Mouse (Mus musculus) brain, embryonic 14.5 days (tissue): ENCODE measurements around the gene Lamb3.

Experiments
- CTCF ChIP-seq: fragments of 200-500 bp; IDR thresholded peaks from 2 replicates; pipeline ENCODE4 v1.5.1; 2012; ENCODE audit warnings: inconsistent platforms, mild to moderate bottlenecking, moderate library complexity, borderline replicate concordance; ENCODE audit not compliant: insufficient read depth, insufficient read length; ENCODE audit errors: extremely low read depth
- POLR2A ChIP-seq: fragments of 200-500 bp; IDR thresholded peaks from 2 replicates; pipeline ENCODE4 v1.6.1; 2012; ENCODE audit warnings: mild to moderate bottlenecking, inconsistent platforms, borderline replicate concordance; ENCODE audit not compliant: poor library complexity, insufficient read depth, insufficient read length, severe bottlenecking; ENCODE audit errors: extremely low read depth

DNA sequence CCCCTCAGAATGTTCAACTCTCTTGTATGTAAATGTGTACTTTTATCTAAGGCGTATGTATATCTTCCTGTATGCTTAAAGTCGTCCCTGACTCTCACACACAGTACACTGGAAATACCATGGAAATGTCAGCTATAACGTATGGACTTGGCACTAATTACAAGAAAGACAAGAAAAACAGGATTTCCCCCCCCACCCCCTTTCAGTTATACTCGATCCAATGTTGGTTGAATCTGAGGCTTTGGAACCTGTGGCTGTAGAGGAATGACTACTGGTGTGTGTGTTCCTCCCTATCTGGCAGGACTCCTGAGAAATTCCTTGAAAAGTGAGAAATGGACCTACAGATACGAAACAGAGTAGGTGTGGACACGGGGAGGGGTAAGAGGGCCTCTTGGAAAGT is 19.2 kb upstream of the Lamb3 start:
- TF ChIP-seq CTCF: no peak
- no peak for TF ChIP-seq POLR2A
